Mouse (Mus musculus) kidney, adult 2 months (tissue): ENCODE results near the gene Ttll9.

Source experiments
- CTCF ChIP-seq: fragments of 200-500 bp; conservative IDR thresholded peaks from 2 replicates; pipeline ENCODE4 v1.5.1; 2011; ENCODE audit warnings: low read depth, mild to moderate bottlenecking, control low read depth, low read length, moderate library complexity, mixed read lengths; ENCODE audit not compliant: insufficient read depth, insufficient read length
- POLR2A ChIP-seq: fragments of 200-500 bp; IDR thresholded peaks from one replicate; pipeline ENCODE4 v1.6.1; 2011; ENCODE audit warnings: low read depth, low read length, control low read depth

GRCm38 (mm10) chr2:152997046-152997445 lies 34.8 kb downstream of the Ttll9 start:
- TF ChIP-seq CTCF = no peak
- no peak for TF ChIP-seq POLR2A
